Mouse (Mus musculus): ENCODE measurements around the gene Csf3. TPM values are rescaled to one million over a fixed set of nuclear protein-coding genes. Genes with fewer than 3 reads are reported as not detected.

The Csf3 gene
- polyA plus RNA-seq, 1 experiment from 2014 or later, result 0.62 TPM

GRCm38 (mm10) chr11:98744456-98745019 lies 43.5 kb downstream of the Csf3 start:
- H3K27me3 ChIP-seq, result no peaks in the 10 kb centered on the region
- CTCF ChIA-PET, result interaction anchor here (1.3 to 5.7 kb wide), 4 partner anchors 10 to 42 kb away, joined by 3 to 40 read pairs (median 12); no protein-coding TSS in a partner anchor
- TF ChIP-seq CTCF (IDR thresholded peaks at IDR 0.05), result no peak
- DNase-seq (ENCODE audit: low read depth, low spot score), result no peak
- POLR2A ChIA-PET, result interaction anchor here (0.6 to 0.8 kb wide), 2 partner anchors 27 to 41 kb away, joined by 3 to 12 read pairs; no protein-coding TSS in a partner anchor
- in situ Hi-C loops (cut with MboI; ENCODE audit: low pct_unique_long_range_greater_than_20kb), result no loop called here
- ATAC-seq, result no peak

- no peak for DNase-seq (ENCODE audit: low read depth, low spot score)
- TF ChIP-seq CTCF (IDR thresholded peaks at IDR 0.05), result no peak
- CTCF ChIA-PET, result interaction anchor here (1.1 to 5.7 kb wide), 3 partner anchors 26 to 40 kb away, joined by 4 to 40 read pairs (median 8); no protein-coding TSS in a partner anchor
- POLR2A ChIA-PET, result interaction anchor here (0.5 kb wide), 1 partner anchor 12 kb away, joined by 4 read pairs; no protein-coding TSS in a partner anchor
- H3K27me3 ChIP-seq, result no peaks in the 10 kb centered on the region
- in situ Hi-C loops (cut with MboI; ENCODE audit: low pct_unique_long_range_greater_than_20kb), result no loop called here
- no peak for ATAC-seq
These were observed 45.1 kb downstream of the Csf3 start for GRCm38 (mm10) chr11:98745932-98746853.

GRCm38 (mm10) chr11:98746855-98747693 lies 46.0 kb downstream of the Csf3 start:
- ATAC-seq (no peak), DNase-seq (ENCODE audit: low read depth, low spot score) (no peak)
- H3K27me3 ChIP-seq, result no peaks in the 10 kb centered on the region
- ChIA-PET POLR2A (interaction anchor here (0.5 kb wide), 1 partner anchor 11 kb away, joined by 4 read pairs; no protein-coding TSS in a partner anchor), CTCF (interaction anchor here (1.1 kb wide), 1 partner anchor 36 kb away, joined by 4 read pairs; no protein-coding TSS in a partner anchor)
- in situ Hi-C loops (cut with MboI; ENCODE audit: low pct_unique_long_range_greater_than_20kb), result no loop called here
- TF ChIP-seq CTCF (IDR thresholded peaks at IDR 0.05), result no peak

GRCm38 (mm10) chr11:98747804-98748505 lies 46.9 kb downstream of the Csf3 start:
- CTCF ChIA-PET, result interaction anchor here (1.1 kb wide), 1 partner anchor 37 kb away, joined by 4 read pairs; no protein-coding TSS in a partner anchor
- POLR2A ChIA-PET, result no interaction called here
- DNase-seq (ENCODE audit: low read depth, low spot score), result no peak
- no peak for TF ChIP-seq CTCF (IDR thresholded peaks at IDR 0.05)
- ATAC-seq, result no peak
- in situ Hi-C loops (cut with MboI; ENCODE audit: low pct_unique_long_range_greater_than_20kb), result no loop called here
- H3K27me3 ChIP-seq, result no peaks in the 10 kb centered on the region

GRCm38 (mm10) chr11:98748506-98749416 lies 47.7 kb downstream of the Csf3 start:
- ATAC-seq (no peak), DNase-seq (ENCODE audit: low read depth, low spot score) (no peak)
- in situ Hi-C loops (cut with MboI; ENCODE audit: low pct_unique_long_range_greater_than_20kb), result no loop called here
- ChIA-PET POLR2A (no interaction called here), CTCF (no interaction called here)
- no peak for TF ChIP-seq CTCF (IDR thresholded peaks at IDR 0.05)
- no peaks in the 10 kb centered on the region for H3K27me3 ChIP-seq

- DNase-seq (ENCODE audit: low read depth, low spot score), result no peak
- in situ Hi-C loops (cut with MboI; ENCODE audit: low pct_unique_long_range_greater_than_20kb), result no loop called here
- CTCF ChIA-PET, result interaction anchor here (0.7 to 2.6 kb wide), 2 partner anchors 9 to 54 kb away, joined by 3 to 13 read pairs; partner anchors contain the start of gene Thra
These were observed 48.7 kb downstream of the Csf3 start for GRCm38 (mm10) chr11:98749716-98750115.

GRCm38 (mm10) chr11:98750351-98751201 lies 49.5 kb downstream of the Csf3 start:
- no peaks in the 10 kb centered on the region for H3K27me3 ChIP-seq
- ChIA-PET CTCF (interaction anchor here (0.7 to 2.6 kb wide), 4 partner anchors 10 to 53 kb away, joined by 3 to 13 read pairs (median 4); partner anchors contain the start of gene Thra), POLR2A (interaction anchor here (0.6 to 2.3 kb wide), 5 partner anchors 8 to 711 kb away, joined by 3 to 12 read pairs (median 4); no protein-coding TSS in a partner anchor)
- peak; percentile 81 for DNase-seq (ENCODE audit: low read depth, low spot score)
- no peak for TF ChIP-seq CTCF (IDR thresholded peaks at IDR 0.05)
- peak; percentile 80 for ATAC-seq
- in situ Hi-C loops (cut with MboI; ENCODE audit: low pct_unique_long_range_greater_than_20kb), result no loop called here

More at GRCm38 (mm10) chr11:98749716-98750115, 48.7 kb downstream of the Csf3 start:
- no peaks in the 10 kb centered on the region for H3K27me3 ChIP-seq
- TF ChIP-seq CTCF (IDR thresholded peaks at IDR 0.05), result no peak
- no peak for ATAC-seq
- POLR2A ChIA-PET, result no interaction called here
